Mouse (Mus musculus): Measurements from ENCODE around the gene Gfra1.
A peak's percentile ranks its signal among the peaks of the same experiment; 100 is the strongest.

Gene Gfra1

DNA sequence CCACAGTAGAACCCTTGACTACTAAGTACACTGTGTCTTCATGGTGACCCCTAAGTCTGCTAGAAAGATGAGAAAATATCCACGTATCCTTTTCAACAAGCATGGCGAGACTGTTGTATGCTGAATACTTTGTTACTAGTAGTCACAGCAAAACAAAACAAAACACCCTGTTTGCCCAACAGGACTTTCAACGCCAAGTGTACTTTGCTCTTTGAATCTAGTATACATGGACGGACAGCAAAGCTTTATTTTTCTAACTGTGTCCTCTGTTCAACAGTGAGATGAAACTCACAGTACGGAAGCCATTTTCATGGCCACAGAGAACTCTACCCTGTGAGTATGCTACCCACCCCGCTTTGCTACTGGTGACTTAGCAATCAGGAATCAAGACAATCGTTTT, 62.6 kb downstream of the Gfra1 start:
- DNase-seq (ENCODE audit: low spot score): no peak

DNA sequence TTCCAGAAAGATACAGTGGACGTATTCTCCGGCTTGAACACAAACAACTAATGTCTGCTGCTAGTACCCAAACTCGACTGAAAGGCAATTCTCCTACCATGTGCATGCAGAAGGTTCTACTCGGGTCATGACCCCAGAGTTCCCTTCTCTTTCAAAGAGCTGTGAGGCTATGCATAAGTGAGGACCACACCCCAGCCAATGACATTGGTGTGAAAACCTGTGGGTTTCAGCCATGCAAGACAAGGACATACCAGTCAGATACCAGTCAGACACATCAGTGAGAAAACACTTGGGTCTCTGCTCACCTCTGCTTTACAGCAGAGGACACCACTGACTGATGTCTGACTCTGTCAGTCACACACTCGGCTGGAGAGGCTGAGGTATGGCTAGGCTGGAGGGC, 63.9 kb downstream of the Gfra1 start:
- DNase-seq (ENCODE audit: low spot score): no peak

DNA sequence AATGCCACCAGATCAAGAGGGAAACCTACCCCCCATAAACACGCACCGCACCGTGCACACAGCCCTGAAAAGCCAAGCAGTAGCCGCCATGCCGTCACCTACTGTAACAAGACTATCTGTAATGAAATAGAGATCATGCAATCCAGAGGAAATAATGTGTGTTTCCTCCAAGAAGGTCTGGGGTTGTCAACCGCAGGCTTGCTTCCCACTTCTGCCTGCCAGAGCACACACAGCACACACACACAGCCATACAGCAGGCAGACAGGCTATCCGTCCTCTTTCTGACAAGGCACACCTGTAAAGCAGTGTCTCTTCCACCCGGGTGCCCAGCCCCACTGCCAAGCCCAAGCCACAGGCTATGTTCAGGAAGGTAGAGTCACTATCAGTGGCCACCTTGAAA, 66.2 kb downstream of the Gfra1 start:
- no peak for DNase-seq (ENCODE audit: low spot score)

DNA sequence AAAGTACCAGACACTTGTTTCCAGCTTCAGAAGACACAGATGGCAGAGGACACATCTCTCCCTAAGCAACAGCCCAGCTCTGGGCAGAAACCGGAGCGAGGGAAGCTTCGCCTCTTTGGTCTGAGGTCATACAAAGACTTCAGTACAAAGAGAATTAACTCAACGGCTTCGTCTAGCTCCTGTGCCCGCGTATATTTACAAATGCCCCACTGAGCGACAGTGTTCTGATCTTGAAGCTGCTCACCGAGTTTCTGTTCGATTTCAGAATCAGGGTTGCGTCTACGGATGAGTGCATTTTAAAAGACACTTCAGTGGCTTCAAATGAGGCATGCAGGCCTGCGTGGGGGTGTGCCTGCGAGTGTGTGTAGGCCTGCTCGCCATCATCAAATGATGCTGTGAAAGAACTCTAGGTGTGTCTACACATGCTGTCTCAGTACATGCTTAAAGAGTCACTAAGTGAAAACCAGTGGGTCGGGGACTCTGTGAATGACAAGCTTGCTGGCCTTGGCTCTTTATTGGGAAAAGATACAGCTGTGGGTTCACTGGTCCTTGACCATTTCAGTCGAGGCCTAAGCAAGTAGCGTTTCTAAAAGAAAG, 66.8 kb downstream of the Gfra1 start:
- DNase-seq (ENCODE audit: low spot score): no peak

DNA sequence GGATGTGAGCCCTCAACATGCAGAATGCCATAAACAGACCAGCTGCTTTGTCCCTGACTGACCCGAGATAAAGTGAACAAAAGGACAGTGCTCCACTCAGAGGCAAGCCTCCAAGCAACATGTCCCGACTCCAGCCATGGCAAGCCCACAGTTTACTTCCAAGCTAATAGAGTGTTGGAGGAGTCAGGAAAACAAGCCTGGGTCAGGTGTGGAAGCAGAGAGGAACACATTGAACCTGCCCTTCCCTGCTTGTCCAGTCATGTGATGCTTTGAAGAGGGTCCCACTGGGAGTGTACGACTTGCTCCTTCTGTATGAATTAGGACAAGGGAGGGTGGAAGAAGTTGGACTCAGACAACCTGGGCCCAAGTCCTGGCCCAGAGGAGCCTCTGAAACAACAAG, 72.4 kb downstream of the Gfra1 start:
- DNase-seq (ENCODE audit: low spot score): no peak

DNA sequence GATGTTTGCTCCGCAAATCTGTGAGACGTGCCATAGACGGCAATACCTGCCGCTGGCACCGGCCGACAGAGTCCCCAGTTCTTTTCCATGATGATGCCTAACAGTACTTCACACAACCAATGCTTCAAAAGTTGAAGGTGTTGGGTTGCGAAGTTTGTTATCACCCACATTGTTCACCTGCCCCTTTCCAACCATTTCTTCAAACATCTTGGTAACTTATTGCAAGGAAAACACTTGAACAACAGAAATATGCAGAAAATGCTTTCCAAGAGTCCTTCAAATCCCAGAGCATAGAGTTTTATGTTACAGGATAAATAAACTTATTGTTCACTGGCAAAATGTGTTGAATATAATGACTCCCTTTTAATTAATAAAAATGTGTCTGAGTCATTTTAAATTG, 73.2 kb downstream of the Gfra1 start:
- no peak for DNase-seq (ENCODE audit: low spot score)

DNA sequence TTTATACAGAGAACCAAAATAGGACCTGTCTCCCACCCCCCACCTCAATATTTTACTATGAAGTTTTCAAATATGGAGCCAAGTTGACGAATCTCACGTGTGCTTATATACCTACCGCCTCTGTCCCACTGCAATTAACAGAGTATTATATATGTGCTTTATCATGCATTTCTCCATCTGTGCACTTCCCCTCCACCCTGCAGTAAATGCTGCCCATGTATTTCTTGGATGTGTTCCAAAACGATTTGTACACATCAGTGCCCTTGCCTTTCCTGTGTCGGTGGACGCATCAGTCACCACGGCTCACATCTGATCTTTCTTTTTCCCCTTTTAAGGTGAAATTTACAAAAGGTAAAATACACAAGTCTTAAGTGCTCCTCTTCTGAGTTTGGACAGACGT, 77.7 kb downstream of the Gfra1 start:
- no peak for DNase-seq (ENCODE audit: low spot score)

DNA sequence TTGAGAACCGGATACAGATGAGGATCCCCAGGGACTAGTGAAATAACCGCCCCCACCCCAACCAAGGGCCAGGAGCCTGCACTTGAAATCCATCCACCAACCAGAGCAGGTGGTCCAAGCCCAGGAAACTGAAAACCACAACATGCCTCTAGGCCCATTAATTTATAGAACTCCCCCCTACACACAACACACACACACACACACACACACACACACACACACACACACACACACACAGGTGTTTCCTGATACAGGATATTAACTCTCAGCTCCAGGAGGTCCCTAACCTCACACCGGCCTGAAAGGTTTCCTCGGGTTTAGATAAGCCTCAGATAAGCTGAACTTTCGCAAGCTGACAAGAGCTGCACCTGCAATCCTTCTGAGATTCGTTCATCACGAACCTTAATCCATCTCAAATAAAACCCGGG, 79.0 kb downstream of the Gfra1 start:
- no peak for DNase-seq (ENCODE audit: low spot score)

DNA sequence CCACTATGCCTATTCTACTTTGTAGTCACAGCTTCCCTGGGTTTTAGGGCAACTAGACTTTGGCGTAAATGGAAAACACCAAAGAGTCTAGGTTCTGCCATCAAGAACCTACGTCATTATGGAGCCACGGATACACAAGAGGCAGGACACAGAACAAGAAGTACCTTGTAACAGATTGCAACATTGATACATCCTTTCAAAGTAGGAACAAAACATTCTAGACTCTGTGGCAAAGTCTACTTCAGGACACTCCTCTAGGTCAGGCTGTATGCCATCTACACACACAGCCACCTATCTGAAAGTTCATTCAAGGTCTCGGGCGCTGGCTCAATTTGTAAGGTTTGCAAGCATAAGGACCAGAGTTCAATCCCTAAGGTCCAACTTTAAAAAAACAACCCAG, 81.1 kb downstream of the Gfra1 start:
- DNase-seq (ENCODE audit: low spot score): no peak

DNA sequence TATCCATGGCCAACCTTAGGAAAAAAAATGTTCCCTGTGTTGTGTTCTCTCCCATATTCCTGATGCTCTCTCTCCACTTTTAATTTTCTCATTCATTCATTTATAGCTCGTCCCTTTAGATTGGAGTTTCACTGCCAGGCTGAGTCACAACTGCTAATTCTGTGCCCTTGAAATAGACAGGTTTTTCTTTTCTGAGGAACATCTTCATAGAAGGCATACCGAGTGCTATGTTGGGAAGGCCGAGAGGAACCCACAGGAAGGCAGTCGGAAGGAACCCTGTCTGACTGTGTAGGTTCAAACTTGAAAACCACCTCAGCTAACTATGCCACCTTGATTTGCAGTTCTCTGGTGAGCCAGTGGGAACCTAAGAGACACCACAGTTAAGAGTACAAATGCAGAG, 81.6 kb downstream of the Gfra1 start:
- no peak for DNase-seq (ENCODE audit: low spot score)

DNA sequence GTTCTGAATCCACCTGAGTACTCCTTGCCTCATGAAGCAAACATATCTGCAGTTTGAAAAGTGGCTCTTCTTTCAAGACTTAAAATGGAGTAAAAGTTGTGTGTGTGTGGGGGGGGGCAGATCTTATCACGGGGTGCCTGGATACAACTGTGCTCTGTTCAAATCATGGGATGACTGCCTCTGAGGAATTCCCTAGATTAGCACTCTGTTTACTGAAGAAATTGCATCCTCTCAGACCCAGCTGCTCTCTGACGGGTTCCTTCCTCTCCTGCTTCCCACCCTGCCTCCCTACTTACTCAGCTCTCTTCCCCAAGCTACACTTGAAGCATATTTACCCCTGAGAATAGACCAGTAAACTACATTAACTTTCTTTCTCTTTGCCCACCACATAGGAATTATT, 87.2 kb downstream of the Gfra1 start:
- no peak for DNase-seq (ENCODE audit: low spot score)

DNA sequence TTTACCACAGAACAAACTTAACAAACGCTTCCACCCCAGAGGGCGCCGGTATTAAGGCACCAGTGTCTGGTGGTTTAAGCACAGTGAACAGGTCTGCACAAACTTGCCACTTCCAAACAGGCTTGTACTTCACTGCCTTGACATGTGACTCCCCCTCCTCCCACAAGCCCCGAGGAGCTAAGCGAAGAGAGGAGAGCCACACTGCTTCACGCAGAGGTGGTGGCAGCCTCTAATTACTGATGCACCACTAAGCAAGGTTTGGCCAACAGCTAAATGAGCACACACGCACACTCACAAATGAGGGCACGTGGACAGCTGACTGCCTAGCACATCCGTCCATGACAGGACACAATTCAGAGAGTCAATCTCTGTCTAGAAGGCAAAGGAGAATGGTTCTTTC, 91.0 kb downstream of the Gfra1 start:
- peak; percentile 7 for DNase-seq (ENCODE audit: low spot score)

DNA sequence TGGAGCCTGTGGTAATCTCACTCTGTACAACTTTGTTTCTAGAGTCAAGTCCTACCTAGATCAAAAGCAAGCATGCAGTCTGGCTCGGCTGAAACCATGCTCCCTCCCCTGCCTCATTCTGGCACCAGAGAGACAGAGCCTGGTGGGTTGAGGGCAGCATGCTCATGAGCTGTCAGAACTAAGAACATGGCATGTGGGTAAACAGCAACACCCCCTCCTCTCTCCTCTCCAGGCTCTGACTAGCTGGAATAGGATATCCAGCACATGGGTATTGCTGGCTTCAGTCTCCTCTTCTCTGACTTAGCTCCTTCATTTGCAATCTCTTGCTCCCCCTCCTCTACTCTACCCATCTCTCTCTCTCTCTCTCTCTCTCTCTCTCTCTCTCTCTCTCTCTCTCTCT, 94.7 kb downstream of the Gfra1 start:
- no peak for DNase-seq (ENCODE audit: low spot score)

DNA sequence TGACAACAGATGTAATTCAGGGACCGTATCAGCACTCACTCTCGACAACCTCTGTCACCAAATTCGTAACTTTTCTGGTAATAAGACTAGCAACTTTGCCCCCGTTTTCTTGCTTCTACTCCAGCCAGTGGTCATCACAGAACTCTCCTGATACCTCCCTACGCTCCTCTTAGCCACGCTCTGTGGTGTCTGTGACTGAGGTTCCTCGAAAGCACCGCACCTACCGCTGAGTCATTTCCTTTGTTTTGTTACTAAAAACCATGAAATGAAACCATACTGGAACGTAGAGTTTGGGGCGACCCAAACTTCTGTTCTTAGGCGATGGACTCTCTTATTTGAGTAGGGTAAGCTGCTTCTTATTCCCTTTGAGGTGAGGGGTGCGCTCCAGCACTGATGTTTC, 97.6 kb downstream of the Gfra1 start:
- no peak for DNase-seq (ENCODE audit: low spot score)

DNA sequence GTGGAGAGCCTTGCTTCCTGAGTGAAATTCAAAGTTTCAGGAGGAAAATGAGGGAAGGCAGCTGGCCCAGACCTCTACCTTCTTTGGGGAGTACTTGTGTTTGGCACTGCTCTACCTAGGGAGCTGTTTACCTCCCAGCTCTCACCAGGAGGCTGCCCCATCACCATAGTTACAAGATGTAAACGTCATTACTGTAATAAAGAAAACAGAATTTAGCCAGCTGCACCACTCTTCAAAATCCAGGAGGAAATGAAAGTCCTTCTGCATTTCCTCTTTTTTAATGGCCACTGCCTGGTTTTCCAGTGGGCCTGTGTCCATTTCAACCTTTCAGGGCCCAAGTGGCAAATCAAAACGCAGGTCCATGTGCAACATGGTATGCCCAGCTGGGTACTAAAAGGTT, 101.8 kb downstream of the Gfra1 start:
- no peak for DNase-seq (ENCODE audit: low spot score)

DNA sequence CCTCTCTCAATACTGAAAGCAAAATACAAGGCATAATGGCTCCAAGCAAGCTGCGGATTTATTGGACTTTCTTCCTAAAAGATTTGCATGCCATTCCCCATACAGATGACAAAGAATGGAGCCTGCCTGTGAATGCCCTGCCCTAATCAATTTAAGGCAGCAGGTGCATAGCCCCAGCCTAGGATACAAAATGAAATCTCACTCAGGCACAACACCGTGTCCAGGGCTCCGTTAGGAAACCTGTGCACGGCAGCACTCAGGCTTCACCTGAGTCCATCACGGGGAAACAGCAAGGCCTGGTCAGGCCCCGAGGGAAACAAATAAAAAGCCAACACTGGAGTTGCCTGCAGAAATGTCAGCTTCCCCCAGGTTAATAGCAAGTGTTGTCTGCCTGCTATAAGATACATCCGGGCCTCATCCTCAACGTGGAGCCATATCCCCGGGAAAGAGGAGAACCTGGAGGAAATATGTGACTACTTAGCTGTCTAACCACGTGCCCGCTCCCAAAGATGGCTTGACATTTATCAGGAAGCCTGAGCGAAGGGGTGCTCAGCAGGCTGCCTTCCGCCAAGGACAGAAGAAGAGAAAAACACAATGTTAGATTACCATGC, 102.3 kb downstream of the Gfra1 start:
- no peak for DNase-seq (ENCODE audit: low spot score)

DNA sequence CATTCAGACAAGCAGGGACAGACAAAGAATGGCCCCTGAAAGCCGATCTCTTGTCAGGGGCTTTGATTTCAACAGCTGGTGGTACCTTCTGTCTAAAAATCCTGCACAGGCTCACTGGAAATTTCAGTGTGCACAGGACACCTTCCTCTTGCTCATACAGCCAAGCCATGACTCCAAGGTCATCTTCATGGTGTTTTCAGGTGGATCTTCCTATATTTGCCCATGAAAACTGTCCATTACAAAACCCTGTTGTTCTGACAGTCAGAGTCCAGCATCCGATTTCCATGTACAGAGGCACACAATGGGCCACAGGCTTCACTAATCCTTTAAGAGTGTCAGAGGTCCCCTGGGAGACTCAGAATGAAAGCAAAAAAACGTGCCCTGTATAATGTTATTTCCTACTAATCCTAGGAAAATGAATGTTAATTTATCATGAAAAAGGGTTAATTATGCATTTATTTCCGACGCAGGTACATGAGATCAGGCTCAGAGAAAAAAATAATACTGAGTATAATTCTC, 105.8 kb downstream of the Gfra1 start:
- DNase-seq (ENCODE audit: low spot score): peak; percentile 35

DNA sequence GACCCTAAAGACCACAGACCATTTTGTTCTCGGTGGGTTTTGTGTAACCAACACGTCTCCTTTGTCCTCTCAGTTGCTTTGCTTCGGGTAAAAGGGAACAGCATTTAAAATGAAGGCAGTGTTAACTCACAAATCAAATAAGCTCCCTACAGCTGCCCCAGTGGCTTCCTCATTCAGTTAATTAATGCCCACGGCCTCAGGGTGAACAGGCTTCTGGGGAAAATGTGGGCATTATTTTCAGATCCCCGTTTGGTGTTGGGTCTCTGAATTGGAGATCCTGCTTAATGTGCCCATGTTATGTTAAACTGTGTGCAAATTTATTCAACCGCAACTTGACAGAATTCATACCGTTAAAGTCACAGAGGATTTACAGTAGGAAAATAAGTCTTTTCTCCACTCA, 110.6 kb downstream of the Gfra1 start:
- no peak for DNase-seq (ENCODE audit: low spot score)

DNA sequence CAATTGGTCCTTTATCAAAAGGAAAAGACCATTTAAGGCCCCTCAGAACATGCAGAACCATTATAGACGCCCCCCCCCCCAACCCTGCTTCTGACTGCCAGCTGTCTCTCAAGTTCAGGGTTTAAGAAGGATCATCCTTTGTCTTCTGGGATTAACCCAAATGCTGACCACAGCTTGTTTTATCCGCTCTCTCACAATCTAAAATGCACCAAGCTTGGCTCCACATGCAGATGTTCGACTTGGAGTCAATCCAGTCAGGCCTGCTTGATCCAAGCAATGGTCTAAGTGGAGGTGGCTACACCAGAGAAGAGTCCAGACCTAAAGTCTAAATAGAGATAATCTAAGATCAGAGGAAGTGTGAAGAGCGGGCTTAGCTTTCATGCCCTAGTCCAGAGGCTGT, 114.4 kb downstream of the Gfra1 start:
- no peak for DNase-seq (ENCODE audit: low spot score)

DNA sequence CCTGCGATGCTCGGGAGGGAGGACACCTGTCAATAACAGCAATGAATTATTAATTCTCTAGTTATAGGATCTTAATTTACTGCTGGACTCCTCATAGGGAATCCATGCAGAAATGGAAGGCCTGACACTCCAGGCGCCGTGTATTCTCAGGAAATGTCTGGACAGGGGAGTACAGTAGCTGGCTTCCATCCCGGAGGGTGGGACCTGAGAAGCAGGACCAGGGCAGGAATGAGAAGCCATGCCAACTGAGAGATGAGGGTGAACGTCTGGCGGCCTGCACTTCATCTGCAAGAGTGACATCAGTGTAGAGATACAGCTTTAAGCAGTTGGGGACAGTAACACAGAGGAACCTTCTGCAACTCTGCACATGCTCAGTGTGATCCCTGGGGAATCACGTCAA, 115.5 kb downstream of the Gfra1 start:
- no peak for DNase-seq (ENCODE audit: low spot score)

DNA sequence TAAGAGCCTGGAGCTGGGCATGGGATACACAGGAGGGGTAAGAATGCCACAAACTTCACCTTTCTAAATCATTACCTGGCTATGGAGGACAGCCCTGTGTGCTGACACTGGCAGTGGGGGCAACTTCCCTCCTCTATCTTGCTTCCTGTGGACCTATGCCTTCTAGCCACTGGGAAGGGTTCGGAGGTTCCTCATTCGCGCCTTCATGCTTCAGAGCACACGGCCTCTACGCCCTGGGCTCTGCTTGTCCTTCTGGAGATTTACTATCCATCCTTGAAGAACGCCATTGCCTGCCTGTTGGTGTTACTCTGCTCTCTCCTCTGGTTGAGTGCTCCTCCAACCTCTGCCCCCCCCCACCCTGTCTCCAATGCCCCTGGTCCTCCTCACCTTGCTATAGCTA, 118.9 kb downstream of the Gfra1 start:
- no peak for DNase-seq (ENCODE audit: low spot score)

DNA sequence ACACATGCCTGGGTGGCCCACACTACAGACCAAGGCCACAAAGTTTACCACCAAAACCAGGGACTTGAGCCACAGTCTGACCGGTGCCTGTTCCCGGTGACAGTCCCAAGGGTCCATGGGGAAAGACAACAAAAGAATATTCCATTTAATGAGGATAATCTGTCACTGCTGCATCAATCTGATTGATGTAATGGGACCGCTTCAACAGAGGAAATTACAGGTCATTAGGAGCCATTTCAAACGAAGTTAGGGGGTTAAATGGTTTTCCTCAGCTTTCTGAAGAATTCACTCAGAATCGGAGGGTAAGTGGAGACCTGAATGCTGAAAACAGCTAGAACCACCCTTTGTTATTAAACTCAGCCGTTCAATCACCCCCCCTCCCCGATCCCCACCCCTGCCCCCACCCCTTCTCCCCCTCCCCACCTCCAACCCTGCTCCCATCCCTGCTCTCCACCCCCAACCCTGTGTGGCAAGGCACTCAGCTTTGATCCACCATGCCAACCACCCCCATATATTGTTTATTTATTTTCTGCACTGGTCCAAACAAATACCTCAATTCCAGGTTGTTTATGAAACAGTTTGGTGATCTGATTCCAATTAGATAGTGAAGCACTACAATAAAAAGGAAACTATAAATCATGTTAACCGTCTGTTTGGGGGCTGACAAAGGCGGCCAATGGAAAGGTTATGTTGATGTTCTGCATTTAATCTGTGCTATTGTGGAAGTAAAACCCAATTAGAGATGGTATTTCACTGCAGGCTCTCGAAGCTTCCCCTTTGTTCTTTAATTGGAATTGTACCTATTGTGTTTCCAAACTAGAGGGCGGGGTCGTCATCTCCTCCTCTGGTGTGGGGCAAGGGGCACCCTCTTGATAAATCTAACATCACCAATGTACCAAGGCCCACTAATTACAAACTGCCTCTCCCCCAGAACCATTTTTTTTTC, 119.9 kb downstream of the Gfra1 start:
- no peak for DNase-seq (ENCODE audit: low spot score)

DNA sequence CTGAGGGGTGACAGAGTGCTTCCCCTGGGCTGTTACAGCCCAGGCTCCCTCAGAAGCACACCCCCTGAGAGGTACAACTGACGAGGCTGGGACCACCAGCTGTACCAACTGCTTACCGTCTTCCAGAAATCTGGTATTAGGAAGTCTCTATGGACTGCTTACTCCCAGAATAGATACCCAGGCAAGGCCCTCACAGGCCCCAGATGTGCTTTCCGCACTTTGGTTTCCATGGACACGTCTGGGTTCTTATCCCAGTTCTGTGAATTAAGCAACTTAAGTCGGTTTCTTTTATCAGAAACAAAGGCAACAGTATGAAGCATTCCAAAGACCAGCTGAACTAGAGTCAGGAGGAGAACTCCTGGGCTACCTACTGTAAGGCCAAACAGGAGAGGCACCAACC, 126.4 kb downstream of the Gfra1 start:
- no peak for DNase-seq (ENCODE audit: low spot score)

Measured in embryo, embryonic 10 days (tissue).